Comparison of ENCODE assay signal across 8 mouse cellular contexts in genomic region chr12:84407874-84408818, GRCm38 (mm10). TPM values are rescaled to one million over a fixed set of nuclear protein-coding genes. Genes with fewer than 3 reads are reported as not detected.
DNase-seq lines count a peak whose midpoint lies in the region; ATAC-seq and TF ChIP-seq lines count a peak whose summit lies in the region.

No protein-coding gene starts in this region.

- H3K27me3 ChIP-seq in C2C12 (ENCODE audit: control insufficient read depth, insufficient read depth, insufficient read length) = no peaks in the 10 kb centered on the region
- no peaks in the 10 kb centered on the region for H3K27me3 ChIP-seq in G1E (ENCODE audit: insufficient read depth, low read length)
- H3K27me3 ChIP-seq in heart, embryonic 13.5 days (replicated peaks) = no peaks in the 10 kb centered on the region; the same call in 1 of the 2 replicates
- no peaks in the 10 kb centered on the region for H3K27me3 ChIP-seq in megakaryocyte, embryonic 14.5 days (replicated peaks)

- peak overlapping the region; percentile 80 for H3ac ChIP-seq in C2C12 (ENCODE audit: control insufficient read depth, insufficient read length, low read depth)

- no peaks in the 10 kb centered on the region for H3K79me3 ChIP-seq in C2C12 (ENCODE audit: low read depth)

- no peaks in the 10 kb centered on the region for H3K36me3 ChIP-seq in C2C12 (ENCODE audit: control insufficient read depth, insufficient read depth)
- H3K36me3 ChIP-seq in G1E (replicated peaks) = peaks cover 16% of the 10 kb centered on the region
- peaks cover 5% of the 10 kb centered on the region; the same call in 1 of the 2 replicates for H3K36me3 ChIP-seq in heart, embryonic 13.5 days
- no peaks in the 10 kb centered on the region for H3K36me3 ChIP-seq in megakaryocyte, embryonic 14.5 days (replicated peaks; ENCODE audit: low read length)

- no peaks in the 10 kb centered on the region for H3K9me3 ChIP-seq in G1E (replicated peaks)
- no peaks in the 10 kb centered on the region for H3K9me3 ChIP-seq in heart, embryonic 13.5 days
- H3K9me3 ChIP-seq in megakaryocyte, embryonic 14.5 days = no peaks in the 10 kb centered on the region; the same call in 1 of the 2 replicates

- DNase-seq in G1E (ENCODE audit: low spot score) = peak; percentile 63
- DNase-seq in cerebellum, postnatal 36 days = peak; percentile 18 to 45
- peak; percentile 9 to 36 for DNase-seq in left cerebral cortex, adult 8-10 months (ENCODE audit: low spot score in 2 of 2)
- peak; percentile 49 to 77 for DNase-seq in spleen, postnatal 10 days (ENCODE audit: low spot score in 2 of 2)
- DNase-seq in urinary bladder, postnatal 25 days (ENCODE audit: low spot score) = no peak

- TF ChIP-seq CTCF in C2C12 (IDR thresholded peaks at IDR 0.05; ENCODE audit: control insufficient read depth, insufficient read depth, insufficient read length) = no peak
- TF ChIP-seq CTCF in G1E (IDR thresholded peaks at IDR 0.05; ENCODE audit: low read depth, low read length) = no peak

- peak overlapping the region; percentile 83 for H3K4me2 ChIP-seq in heart, embryonic 13.5 days

- peak overlapping the region; percentile 91 for H3K27ac ChIP-seq in heart, embryonic 13.5 days (replicated peaks)

- ATAC-seq in G1E (ENCODE audit: extremely low read depth, insufficient number of reproducible peaks, low FRiP score, poor library complexity, severe bottlenecking) = peak; percentile 48; the same call in 1 of the 2 replicates
- ATAC-seq in heart, embryonic 13.5 days (ENCODE audit: extremely low read depth, insufficient number of reproducible peaks, low FRiP score, low TSS enrichment) = peak; percentile 55

- H3K4me3 ChIP-seq in C2C12 (ENCODE audit: insufficient read depth, poor library complexity, severe bottlenecking) = peak overlapping the region; percentile 43
- H3K4me3 ChIP-seq in G1E (ENCODE audit: low read depth, low read length) = peak overlapping the region; percentile 90
- peak overlapping the region; percentile 91 for H3K4me3 ChIP-seq in heart, embryonic 13.5 days
- H3K4me3 ChIP-seq in megakaryocyte, embryonic 14.5 days (replicated peaks) = peak overlapping the region; percentile 97

- peaks cover 29% of the 10 kb centered on the region for H3K4me1 ChIP-seq in G1E (ENCODE audit: insufficient read depth, low read depth, low read length)
- H3K4me1 ChIP-seq in heart, embryonic 13.5 days = peaks cover 12% of the 10 kb centered on the region
- H3K4me1 ChIP-seq in megakaryocyte, embryonic 14.5 days = peaks cover 14% of the 10 kb centered on the region

- H3K79me2 ChIP-seq in C2C12 (ENCODE audit: control insufficient read depth, insufficient read depth) = no peaks in the 10 kb centered on the region

- WGBS in heart, embryonic 13.5 days = 1% methylated on average over 41 of the region's 52 CpGs

- H3K9ac ChIP-seq in heart, embryonic 13.5 days = peak overlapping the region; percentile 90

TF ChIP-seq in C2C12, 6 proteins besides CTCF, POLR2A, EP300 and RAD21:
- no peak for TF ChIP-seq USF1 (IDR thresholded peaks at IDR 0.05; ENCODE audit: low read depth)
TF ChIP-seq in C2C12: peak in this region for 0.

RNA-seq across cellular contexts. Expression of gene Entpd5, which starts 0.7 kb away (rescaled TPM):
- polyA plus RNA-seq in C2C12 (2012; fragmentation: generic; extraction: Trizol) (4.5 TPM), G1E (2012) (1.6 and 3.7 TPM in 2 replicates)
- total RNA-seq in G1E (2014; fragmentation: Nextera tagmentation) (15.7 and 20.9 TPM in 2 replicates), G1E (2017) (14.4 and 16.0 TPM in 2 replicates)
- polyA plus RNA-seq in heart, embryonic 13.5 days (2015; fragmentation: Nextera tagmentation; extraction: Ambion mirVana) = 23.1 and 26.9 TPM in 2 replicates
- total RNA-seq in left cerebral cortex, adult 8-10 months (2022) = 10 to 100 TPM; 23.5 to 29.7 (median 27.0) TPM
- 0.83 and 1.0 TPM in 2 replicates for polyA plus RNA-seq in megakaryocyte, embryonic 14.5 days (2012; ENCODE audit: insufficient read depth, low replicate concordance)

RNA-seq across cellular contexts. Expression of gene Bbof1, which starts 0.7 kb away (rescaled TPM):
- polyA plus RNA-seq in C2C12 (2012; fragmentation: generic; extraction: Trizol) = 0.25 TPM
- 4.1 and 5.5 TPM in 2 replicates for total RNA-seq in G1E (2014; fragmentation: Nextera tagmentation)
- total RNA-seq in G1E (2017) = 4.4 and 6.0 TPM in 2 replicates
- 2.2 and 2.7 TPM in 2 replicates for polyA plus RNA-seq in G1E (2012)
- 0.62 and 1.6 TPM in 2 replicates for polyA plus RNA-seq in heart, embryonic 13.5 days (2015; fragmentation: Nextera tagmentation; extraction: Ambion mirVana)
- 1 to 10 TPM; 5.8 to 8.9 (median 6.2) TPM for total RNA-seq in left cerebral cortex, adult 8-10 months (2022)
- polyA plus RNA-seq in megakaryocyte, embryonic 14.5 days (2012; ENCODE audit: insufficient read depth, low replicate concordance) = 0.95 TPM in 1 of 2 replicates, not detected in the other

RNA-seq across cellular contexts. Expression of gene Rnf113a2, which starts 8.8 kb away (rescaled TPM):
- polyA plus RNA-seq in C2C12 (2012; fragmentation: generic; extraction: Trizol) = 3.0 TPM
- 53.0 and 73.5 TPM in 2 replicates for total RNA-seq in G1E (2014; fragmentation: Nextera tagmentation)
- 55.6 and 59.1 TPM in 2 replicates for total RNA-seq in G1E (2017)
- 47.9 and 48.1 TPM in 2 replicates for polyA plus RNA-seq in G1E (2012)
- 19.5 and 21.5 TPM in 2 replicates for polyA plus RNA-seq in heart, embryonic 13.5 days (2015; fragmentation: Nextera tagmentation; extraction: Ambion mirVana)
- total RNA-seq in left cerebral cortex, adult 8-10 months (2022) = 10 to 100 TPM; 11.7 to 15.2 (median 13.5) TPM
- 1.7 and 24.6 TPM in 2 replicates for polyA plus RNA-seq in megakaryocyte, embryonic 14.5 days (2012; ENCODE audit: insufficient read depth, low replicate concordance)

RNA-seq across cellular contexts. Expression of gene Aldh6a1, which starts 42.7 kb away (rescaled TPM):
- polyA plus RNA-seq in C2C12 (2012; fragmentation: generic; extraction: Trizol) (0.47 TPM), G1E (2012) (3.5 and 4.6 TPM in 2 replicates)
- total RNA-seq in G1E (2014; fragmentation: Nextera tagmentation) (39.6 and 41.2 TPM in 2 replicates), G1E (2017) (14.7 and 16.1 TPM in 2 replicates)
- 36.1 and 38.5 TPM in 2 replicates for polyA plus RNA-seq in heart, embryonic 13.5 days (2015; fragmentation: Nextera tagmentation; extraction: Ambion mirVana)
- total RNA-seq in left cerebral cortex, adult 8-10 months (2022) = 10 to 100 TPM; 55.8 to 70.5 (median 60.5) TPM
- polyA plus RNA-seq in megakaryocyte, embryonic 14.5 days (2012; ENCODE audit: insufficient read depth, low replicate concordance) = 0.53 and 1.5 TPM in 2 replicates

RNA-seq across cellular contexts. Expression of gene Lin52, which starts 43.1 kb away (rescaled TPM):
- 2.8 TPM for polyA plus RNA-seq in C2C12 (2012; fragmentation: generic; extraction: Trizol)
- total RNA-seq in G1E (2014; fragmentation: Nextera tagmentation) = 21.6 and 25.2 TPM in 2 replicates
- 30.9 and 38.5 TPM in 2 replicates for total RNA-seq in G1E (2017)
- 0.67 and 1.0 TPM in 2 replicates for polyA plus RNA-seq in G1E (2012)
- 12.9 and 13.5 TPM in 2 replicates for polyA plus RNA-seq in heart, embryonic 13.5 days (2015; fragmentation: Nextera tagmentation; extraction: Ambion mirVana)
- 10 to 100 TPM; 23.4 to 29.7 (median 27.4) TPM for total RNA-seq in left cerebral cortex, adult 8-10 months (2022)
- polyA plus RNA-seq in megakaryocyte, embryonic 14.5 days (2012; ENCODE audit: insufficient read depth, low replicate concordance) = 0.60 TPM in 1 of 2 replicates, not detected in the other

Comparison
In these comparisons a context has a peak if more than half of its experiments do, and no peak if none do; other contexts are left out.
1. H3K4me3 ChIP-seq: peak in every context shown above with its lines; median percentile 97 in megakaryocyte, embryonic 14.5 days; 91 in heart, embryonic 13.5 days; 90 in G1E; 43 in C2C12.